Mouse (Mus musculus) erythroblast, embryonic 14.5 days (primary cell): Measurements from ENCODE around the gene Atrnl1.

ENCODE experiments used
- GATA1 ChIP-seq: IDR thresholded peaks from 2 replicates; pipeline ENCODE4 v1.6.1; 2012; ENCODE audit warnings: low read length, inconsistent platforms, mixed read lengths
- TAL1 ChIP-seq: IDR thresholded peaks from 3 replicates; pipeline ENCODE4 v1.6.1; 2012; ENCODE audit warnings: low read length, inconsistent platforms, mixed read lengths

- no peak for TF ChIP-seq GATA1
- no peak for TF ChIP-seq TAL1
Observed at GRCm38 (mm10) chr19:57958154-57958553, 347.3 kb downstream of the Atrnl1 start.
